Mouse (Mus musculus) adrenal gland, adult (tissue): Measurements from ENCODE around the gene Acad11.

ENCODE experiments used
- DNase-seq, 2 experiments: peaks; one replicate each; pipeline ENCODE4 v3.0.0; 2022 to 2023; ENCODE audit warnings: low spot score in 1 of 2; ENCODE audit not compliant: inconsistent age in 2 of 2

The Acad11 gene

GRCm38 (mm10) chr9:104079379-104079778 lies 16.2 kb downstream of the Acad11 start:
- peak; percentile 22 to 76 for DNase-seq

- no peak for DNase-seq
These were observed 16.9 kb downstream of the Acad11 start for GRCm38 (mm10) chr9:104080038-104080437.

- DNase-seq = no peak
These were observed 22.7 kb downstream of the Acad11 start for GRCm38 (mm10) chr9:104085730-104086429.

DNA sequence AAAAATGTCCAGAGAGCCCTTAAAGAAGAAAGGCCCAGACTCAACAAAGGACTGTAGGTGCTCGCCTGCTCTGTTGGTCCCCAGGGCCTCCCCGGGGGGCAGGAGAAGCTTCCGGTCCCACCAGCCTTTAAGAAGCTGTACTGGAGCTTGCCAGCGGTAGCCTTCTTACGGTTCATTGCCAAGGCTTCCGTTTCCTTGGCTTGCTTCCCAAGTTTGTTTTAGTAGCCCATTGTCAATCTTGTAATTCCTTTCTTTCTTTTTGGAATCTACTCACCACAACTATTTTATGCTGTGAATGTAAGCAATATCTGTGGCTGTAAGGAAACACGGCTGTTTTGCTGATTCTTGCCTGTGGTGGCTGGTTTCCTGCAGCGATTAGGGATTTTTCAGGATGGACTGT lies 25.4 kb downstream of the Acad11 start:
- DNase-seq = no peak

DNA sequence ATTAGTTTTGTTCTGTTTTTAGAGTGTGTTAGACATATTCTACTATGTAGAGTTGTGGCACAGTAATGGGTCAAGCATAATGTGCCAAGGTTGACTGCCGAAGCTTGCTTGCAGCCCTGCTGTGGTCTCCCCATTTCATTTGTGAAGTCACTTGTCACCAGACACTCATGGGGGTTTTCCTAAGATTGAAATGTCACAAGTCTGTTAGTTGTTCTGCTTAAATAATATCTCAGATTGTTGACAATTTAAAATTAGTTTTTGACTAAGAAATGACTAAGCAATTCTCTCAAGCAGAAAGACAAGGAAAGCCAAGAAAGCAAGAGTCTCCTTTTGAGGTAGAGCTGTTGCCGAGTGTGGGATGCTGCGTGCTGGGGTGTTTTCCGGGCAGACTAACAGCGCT lies 29.8 kb downstream of the Acad11 start:
- DNase-seq = no peak

DNA sequence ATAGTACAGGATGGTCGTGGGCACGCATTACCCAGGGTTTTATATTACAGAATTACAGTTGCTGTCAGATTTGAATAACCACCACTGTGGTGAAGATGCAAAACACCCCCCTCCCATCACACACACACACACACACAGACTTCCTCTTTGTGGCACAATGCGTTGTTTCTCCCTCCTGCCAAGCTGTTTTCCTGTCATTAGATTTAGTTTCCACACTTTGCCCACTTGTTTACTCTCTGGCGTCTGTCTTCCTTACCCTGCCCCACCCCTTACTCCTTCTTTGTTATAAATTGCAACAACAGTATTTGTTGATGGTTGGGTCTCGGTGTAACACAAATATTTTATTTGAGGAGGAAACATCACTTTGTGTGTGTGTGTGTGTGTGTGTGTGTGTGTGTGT lies 35.1 kb downstream of the Acad11 start:
- DNase-seq = no peak

DNA sequence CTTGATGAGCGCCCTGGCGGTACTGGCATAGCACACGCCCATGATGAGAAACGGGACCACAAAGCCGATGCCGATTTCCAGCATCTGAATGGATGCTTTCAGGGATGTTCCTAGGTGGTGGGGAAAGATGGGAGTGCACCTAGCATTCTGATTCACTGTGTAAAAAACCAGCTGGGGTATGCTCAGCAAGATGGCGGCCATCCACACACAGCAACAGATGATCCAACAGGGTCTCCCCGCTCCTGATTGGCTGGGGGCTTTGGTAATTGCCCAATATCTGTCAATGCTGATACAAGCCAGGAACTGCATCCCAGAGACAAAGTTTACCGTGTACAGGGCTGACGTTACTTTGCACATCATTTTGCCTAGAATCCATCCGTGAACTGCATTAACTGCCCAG lies 35.9 kb downstream of the Acad11 start:
- no peak for DNase-seq

- no peak for DNase-seq
These were observed 37.6 kb downstream of the Acad11 start for GRCm38 (mm10) chr9:104100822-104101221.

GRCm38 (mm10) chr9:104101458-104101857 lies 38.3 kb downstream of the Acad11 start:
- no peak for DNase-seq

DNA sequence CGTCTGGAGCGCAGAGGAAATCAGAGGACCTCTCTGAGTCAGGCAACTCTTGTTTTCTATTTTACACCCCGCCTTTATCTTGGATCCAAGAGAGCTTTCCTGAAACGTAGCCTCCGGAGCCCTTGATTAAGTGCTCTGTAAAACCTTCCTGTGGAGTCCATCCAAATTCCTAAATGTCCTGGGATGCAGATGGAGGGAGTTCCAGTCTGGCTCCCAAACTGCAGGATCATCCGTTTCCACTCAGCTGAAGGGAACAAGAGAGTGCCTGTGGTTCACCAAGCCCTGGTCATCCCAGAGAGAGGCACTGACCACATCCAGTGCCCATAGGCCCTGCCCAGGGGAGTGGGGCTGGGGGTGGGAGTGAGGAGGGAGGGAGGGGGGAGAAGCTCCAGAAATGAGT lies 39.1 kb downstream of the Acad11 start:
- DNase-seq = no peak

GRCm38 (mm10) chr9:104102901-104103300 lies 39.7 kb downstream of the Acad11 start:
- no peak for DNase-seq

DNA sequence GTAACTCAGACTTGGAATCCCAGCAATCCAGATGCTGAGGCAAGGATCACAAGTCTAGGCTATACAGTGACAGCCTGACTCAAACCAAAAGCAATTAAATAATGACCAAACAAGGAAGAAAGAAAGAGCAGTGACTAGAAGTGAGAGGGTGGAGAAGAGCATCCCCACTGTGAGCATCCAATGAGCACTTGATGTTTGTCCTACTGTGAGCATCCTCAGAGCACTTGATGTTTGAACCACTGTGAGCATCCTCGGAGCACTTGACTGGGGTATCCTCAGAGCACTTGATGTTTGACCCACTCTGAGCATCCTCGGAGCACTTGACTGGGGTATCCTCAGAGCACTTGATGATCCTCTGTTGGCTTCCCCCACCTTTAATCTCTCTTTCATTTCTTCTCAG lies 41.8 kb downstream of the Acad11 start:
- DNase-seq = no peak

DNA sequence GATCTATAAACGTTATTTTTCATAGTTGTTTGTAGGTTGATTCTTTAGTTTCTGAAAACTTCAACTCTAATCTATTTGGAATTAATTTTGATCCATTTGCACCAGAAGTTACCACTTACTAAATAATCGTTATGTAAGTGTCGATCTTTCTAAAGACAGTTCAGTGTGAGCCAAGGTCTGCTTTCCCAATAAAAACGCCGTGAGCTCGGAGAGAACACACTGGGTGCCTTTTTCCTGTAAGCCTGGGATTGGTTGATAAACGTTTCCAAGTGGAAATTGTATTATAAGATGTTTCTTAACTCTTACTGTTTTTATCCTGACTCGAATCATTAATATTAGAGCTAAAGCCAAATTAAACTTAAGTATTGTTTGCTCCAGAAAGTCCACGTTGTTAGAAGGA lies 43.8 kb downstream of the Acad11 start:
- no peak for DNase-seq

DNA sequence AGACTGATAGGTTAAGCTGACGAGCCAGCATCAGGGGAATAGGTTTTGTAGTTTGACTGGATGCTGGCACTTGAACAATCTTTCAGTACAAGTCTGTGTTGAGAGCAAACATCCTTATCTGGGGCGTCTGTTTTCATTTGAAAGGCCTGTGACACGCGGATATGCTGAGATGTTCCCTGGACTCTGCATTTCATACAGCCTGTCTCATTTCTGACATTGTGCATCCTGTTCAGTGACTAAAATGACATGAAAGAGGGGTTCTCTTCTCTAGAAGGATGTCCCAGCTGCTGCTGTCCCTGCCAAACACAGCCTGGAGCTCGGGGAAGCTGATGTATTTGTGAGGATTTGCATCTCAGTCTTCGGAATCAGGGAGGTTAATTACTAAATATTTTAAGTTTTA lies 44.3 kb downstream of the Acad11 start:
- no peak for DNase-seq

DNA sequence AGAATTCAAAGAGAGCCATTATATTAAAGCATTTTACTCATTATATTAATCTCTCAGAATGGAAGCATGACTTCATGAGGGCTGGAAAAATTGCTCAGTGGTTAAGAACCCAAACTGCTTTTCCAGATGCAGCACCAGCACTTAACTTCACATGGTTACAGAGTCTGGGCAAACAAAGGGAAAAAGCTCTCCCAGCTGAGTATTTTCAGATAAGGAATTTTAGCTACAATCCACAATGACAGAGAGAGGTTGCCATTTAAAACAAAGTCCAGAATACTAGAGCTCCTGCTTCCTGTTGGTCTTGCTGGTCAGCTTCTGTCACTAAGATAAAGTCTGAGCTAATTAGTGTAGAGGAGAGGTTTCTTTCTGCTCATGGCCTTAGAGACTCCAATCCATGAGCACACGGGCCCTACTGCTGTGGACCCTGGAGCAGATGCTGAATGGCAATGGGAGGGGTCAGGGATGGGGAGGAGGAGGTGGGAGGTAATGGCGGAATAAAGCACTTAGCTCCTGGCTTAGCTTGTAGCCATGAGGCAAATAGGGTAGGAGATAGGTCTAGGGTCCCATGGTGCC lies 45.5 kb downstream of the Acad11 start:
- no peak for DNase-seq

DNA sequence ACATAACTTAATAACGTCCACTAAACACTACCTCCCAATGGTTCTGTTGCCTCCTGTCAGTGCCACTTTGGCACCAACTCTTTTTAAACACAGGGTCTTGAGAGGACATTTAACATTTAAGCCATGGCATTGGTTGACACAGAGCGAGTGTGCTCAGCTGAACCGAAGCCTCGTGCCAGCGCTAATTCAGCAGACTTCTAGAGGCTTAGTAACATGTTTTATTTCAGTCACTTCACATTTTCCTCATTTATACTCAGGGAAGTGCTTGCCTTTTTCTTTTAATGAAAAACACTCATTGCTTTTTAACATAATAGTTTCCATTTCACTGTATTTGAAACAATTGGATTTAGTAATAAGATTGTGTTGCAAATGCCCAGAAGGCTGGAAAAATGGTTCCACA lies 46.0 kb downstream of the Acad11 start:
- no peak for DNase-seq

GRCm38 (mm10) chr9:104123101-104123500 lies 59.9 kb downstream of the Acad11 start:
- DNase-seq = no peak

DNA sequence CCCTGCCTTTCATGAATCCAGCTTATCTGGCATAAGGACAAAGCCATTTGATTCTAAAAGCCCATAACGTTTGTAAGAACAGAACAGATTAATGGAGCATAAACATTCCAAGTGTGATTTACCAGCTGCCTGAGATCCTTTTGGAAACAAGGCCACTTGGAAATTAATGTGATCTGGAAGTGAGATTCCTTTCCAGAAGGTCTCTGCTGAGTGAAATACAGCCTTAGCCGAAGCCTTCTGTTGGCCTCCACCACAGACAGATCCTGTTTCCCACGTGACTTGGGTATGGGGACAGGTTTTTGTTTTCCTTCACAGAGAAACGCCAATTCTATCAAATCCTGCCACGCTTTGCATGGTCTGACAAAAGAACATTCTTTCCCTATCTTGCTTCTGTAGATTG lies 60.4 kb downstream of the Acad11 start:
- DNase-seq = no peak

- DNase-seq = no peak
These were observed 63.7 kb downstream of the Acad11 start, which contains the start of gene Ackr4 for GRCm38 (mm10) chr9:104126833-104127232. Ackr4 (minus strand) TSS chr9:104126933.

GRCm38 (mm10) chr9:104128110-104128509 lies 64.9 kb downstream of the Acad11 start:
- no peak for DNase-seq

DNA sequence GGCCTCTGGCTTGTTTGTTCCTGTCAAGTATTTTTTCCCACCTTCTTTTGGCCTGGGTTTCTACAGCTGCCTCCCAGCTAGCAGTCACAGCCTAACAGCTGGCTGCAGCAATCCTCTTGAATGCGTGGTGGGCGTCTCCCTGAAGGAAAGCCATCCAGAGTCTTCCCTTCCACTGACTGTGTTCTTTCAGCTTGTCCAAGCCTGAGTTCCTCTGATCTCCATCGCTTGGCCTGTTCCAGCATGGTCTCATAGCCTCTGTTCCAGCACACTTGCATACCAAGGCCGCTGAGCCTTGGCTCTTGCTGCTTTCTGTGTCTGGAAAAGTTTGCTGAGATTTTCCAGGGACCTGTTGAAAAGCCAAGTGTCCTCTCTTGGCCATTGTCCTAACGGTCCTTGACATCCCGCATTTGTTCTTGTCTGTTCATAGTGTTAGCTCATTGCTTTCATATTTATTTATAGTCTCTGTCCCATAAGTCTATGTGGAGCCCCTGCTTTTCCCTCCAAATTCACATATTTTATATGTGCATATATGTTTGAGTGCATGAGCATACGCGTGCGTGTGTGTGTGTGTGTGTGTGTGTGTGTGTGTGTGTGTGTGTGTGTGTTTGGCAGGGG lies 67.1 kb downstream of the Acad11 start:
- no peak for DNase-seq

GRCm38 (mm10) chr9:104140351-104140750 lies 77.2 kb downstream of the Acad11 start:
- no peak for DNase-seq

DNA sequence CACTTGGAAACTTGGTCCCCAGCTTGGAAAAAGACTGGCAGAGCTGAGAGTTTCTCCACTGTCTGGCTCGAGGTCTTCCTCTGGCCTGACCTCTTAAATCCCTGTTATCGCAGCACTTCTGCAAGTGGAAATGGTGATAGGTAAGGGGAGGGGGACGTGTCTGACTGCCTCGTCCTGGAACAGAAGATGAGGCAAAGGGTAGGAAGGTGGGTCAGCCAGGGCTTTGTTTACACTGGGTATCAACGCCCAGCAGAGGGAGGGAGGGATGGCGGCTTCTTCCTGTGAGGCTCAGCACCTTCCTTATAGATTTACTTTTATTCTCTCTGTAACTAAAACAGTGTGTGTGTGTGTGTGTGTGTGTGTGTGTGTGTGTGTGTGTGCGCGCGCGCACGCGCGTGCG lies 79.6 kb downstream of the Acad11 start:
- DNase-seq = no peak
